Mouse (Mus musculus) heart, postnatal 36 days (tissue): ENCODE measurements around the gene Unc80. TPM values are rescaled to one million over a fixed set of nuclear protein-coding genes. Genes with fewer than 3 reads are reported as not detected.
"Not testable (repeated sequence)": the region's sequence is repeated elsewhere in the genome, so short reads cannot be mapped to it uniquely, and the experiment has no call there.

Experiments
- DNase-seq, 2 experiments: peaks; one replicate each; pipeline ENCODE4 v3.0.0; 2021 to 2022
- intact Hi-C: fragments of 180-260 bp; cut with DNase I; formaldehyde crosslinking; loops from one replicate; pipeline ENCODE4 v1.15.1; 2025
- total RNA-seq, 2 experiments: library from RNA; stranded (reverse); gene quantifications; 2 replicates each; pipeline ENCODE4 v1.2.3; 2021

Unc80 gene
- total RNA-seq, 2 experiments from 2014 or later, result 0.08 to 0.25 TPM

GRCm38 (mm10) chr1:66608304-66608703 lies 140.1 kb downstream of the Unc80 start:
- no peak for DNase-seq
- intact Hi-C loops, result no loop called here

GRCm38 (mm10) chr1:66617188-66617587 lies 149.0 kb downstream of the Unc80 start:
- no peak for DNase-seq
- intact Hi-C loops, result no loop called here

GRCm38 (mm10) chr1:66638177-66638576 lies 170.0 kb downstream of the Unc80 start:
- intact Hi-C loops, result no loop called here
- no peak for DNase-seq

- DNase-seq, result no peak
Observed at GRCm38 (mm10) chr1:66646894-66647293, 178.7 kb downstream of the Unc80 start.

GRCm38 (mm10) chr1:66649568-66649967 lies 181.4 kb downstream of the Unc80 start:
- DNase-seq, result no peak
- intact Hi-C loops, result no loop called here

More at GRCm38 (mm10) chr1:66646894-66647293, 178.7 kb downstream of the Unc80 start:
- intact Hi-C loops, result no loop called here

DNA sequence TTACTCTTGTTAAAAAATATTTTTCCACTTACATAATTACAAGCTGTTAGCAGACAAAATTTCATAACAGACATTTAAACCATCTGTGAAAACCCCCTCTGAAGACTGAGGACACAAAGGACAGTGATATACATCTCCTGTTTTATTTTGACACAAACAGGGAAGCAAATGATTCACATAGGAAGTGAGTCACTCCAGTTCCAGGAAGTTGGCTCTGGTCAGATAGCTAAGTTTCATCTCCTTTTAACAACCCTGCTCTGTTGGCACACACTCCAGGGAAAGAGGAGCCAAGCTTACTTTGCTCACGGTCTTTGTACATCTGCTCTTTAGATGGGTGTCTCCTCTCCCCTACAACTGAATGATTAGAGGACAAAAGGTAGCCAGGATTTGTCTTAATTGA lies 181.8 kb downstream of the Unc80 start:
- intact Hi-C loops, result no loop called here
- no peak for DNase-seq

- DNase-seq, result no peak
- intact Hi-C loops, result loop anchor here (5.0 kb wide), 1 partner anchor 553 kb away; no protein-coding TSS in a partner anchor
Observed at GRCm38 (mm10) chr1:66655119-66655746, 187.1 kb downstream of the Unc80 start.

GRCm38 (mm10) chr1:66655747-66656119 lies 187.6 kb downstream of the Unc80 start:
- intact Hi-C loops, result loop anchor here (5.0 kb wide), 1 partner anchor 553 kb away; no protein-coding TSS in a partner anchor
- no peak for DNase-seq

- intact Hi-C loops, result no loop called here
- DNase-seq, result no peak
Observed at GRCm38 (mm10) chr1:66671475-66671874, 203.3 kb downstream of the Unc80 start.

DNA sequence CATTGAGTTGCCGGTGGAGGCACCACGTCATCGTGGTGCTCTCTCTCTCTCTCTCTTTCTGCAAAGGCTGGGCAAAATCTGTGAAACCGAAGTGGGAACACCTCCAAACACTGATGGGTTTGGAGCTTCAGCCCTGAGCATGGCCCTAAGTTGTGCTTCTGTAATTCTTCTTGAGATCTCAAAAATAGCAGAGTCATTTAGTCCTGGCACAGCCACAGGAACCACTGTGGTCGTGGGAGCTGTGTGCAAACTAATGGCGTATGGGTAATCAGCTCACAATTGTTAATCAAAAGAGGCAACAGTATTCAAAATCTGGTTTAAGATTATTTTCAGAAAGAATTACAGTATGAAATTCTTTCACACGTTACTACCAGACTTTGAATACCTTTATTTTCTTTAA lies 204.6 kb downstream of the Unc80 start:
- DNase-seq, result no peak
- intact Hi-C loops, result no loop called here

DNA sequence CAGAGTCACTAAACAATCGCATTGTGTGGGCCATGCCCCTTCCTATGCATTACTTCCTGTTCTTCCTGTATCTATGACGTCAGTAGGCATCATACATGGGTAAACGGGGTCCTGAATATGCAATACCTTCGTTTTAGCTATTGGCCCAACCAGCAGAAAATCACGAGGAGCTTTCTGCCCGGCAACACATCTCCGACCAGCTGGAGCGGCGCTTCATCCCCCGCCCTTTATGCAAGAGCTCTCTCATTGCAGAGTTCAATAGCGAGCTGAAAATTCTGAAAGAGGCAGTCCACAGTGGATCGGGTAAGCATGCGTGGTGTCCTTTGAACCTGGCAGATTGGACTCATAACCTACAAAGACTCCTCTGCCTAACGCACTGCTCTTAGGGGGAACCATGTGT lies 209.8 kb downstream of the Unc80 start:
- DNase-seq, result no peak
- intact Hi-C loops, result loop anchor here (5.0 kb wide), 1 partner anchor 159 kb away; no protein-coding TSS in a partner anchor

GRCm38 (mm10) chr1:66678662-66679061 lies 210.5 kb downstream of the Unc80 start:
- intact Hi-C loops, result loop anchor here (5.0 kb wide), 1 partner anchor 159 kb away; no protein-coding TSS in a partner anchor

GRCm38 (mm10) chr1:66682974-66683373 lies 214.8 kb downstream of the Unc80 start:
- no peak for DNase-seq
- intact Hi-C loops, result no loop called here

More at GRCm38 (mm10) chr1:66678662-66679061, 210.5 kb downstream of the Unc80 start:
- DNase-seq, result no peak

DNA sequence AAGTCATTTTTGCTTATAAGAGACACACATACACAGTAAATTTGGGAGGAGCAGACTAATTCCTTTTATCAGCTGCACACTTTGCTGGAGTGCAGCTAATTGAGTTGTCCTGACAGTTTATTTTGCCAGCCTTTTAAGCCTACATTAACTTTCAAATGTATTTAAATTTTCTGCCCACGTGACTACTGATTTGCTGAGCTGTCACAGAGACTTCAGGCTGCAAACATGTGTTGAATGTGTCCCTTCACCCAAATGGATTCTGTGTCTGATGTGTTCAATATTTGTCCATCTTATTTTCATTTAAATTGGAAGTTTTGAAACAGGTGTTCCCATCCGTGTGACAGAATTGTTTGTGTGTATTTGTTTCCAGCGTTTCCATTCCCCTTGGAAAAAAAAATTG lies 223.6 kb downstream of the Unc80 start:
- intact Hi-C loops, result loop anchor here (10.0 kb wide), 1 partner anchor 303 kb away; no protein-coding TSS in a partner anchor
- DNase-seq, result no peak

DNA sequence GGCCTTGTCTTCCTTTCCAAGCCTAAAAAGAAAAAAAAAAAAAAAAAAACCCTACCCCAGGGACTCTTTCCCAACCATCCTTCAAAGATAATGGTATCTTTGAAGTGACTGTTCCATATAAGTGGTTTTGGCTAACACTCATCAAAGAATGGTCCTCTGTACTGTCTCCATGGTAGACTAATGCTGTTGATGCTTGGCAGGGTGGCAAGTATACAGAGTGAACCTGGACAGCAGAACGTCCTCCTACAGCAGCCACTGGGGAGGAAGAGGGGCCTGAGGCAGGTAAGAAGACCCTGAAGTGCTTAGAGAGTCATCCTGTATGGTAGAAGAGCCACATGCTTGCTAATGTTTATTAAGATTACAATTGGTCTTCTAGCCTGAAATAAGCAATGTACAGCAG lies 224.1 kb downstream of the Unc80 start:
- intact Hi-C loops, result loop anchor here (10.0 kb wide), 1 partner anchor 302 kb away; no protein-coding TSS in a partner anchor
- no peak for DNase-seq

GRCm38 (mm10) chr1:66692780-66693392 lies 224.7 kb downstream of the Unc80 start:
- no peak for DNase-seq
- intact Hi-C loops, result loop anchor here (10.0 kb wide), 1 partner anchor 302 kb away; no protein-coding TSS in a partner anchor

GRCm38 (mm10) chr1:66694266-66694665 lies 226.1 kb downstream of the Unc80 start:
- intact Hi-C loops, result loop anchor here (10.0 kb wide), 1 partner anchor 301 kb away; no protein-coding TSS in a partner anchor
- no peak for DNase-seq

- intact Hi-C loops, result loop anchor here (10.0 kb wide), 1 partner anchor 300 kb away; no protein-coding TSS in a partner anchor
- no peak for DNase-seq
Observed at GRCm38 (mm10) chr1:66695296-66695695, 227.1 kb downstream of the Unc80 start.

DNA sequence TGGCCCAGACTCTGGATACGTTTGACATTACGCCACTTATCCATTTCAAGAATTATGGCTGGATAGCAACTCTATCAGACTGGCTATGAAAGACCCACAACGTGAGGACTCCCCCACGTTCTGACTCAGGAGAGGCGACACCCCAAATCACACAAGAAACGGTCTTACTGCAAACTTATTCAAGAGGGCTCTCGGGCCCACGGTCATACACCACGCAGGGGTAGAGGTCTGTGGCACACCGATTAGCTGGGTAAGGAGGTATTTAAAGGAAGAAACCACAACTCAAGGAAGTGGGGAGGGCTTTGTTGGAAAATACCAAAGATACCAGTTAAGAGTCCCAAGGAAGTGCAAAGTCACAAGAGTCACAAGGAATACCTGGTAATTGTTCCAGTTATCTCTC lies 231.5 kb downstream of the Unc80 start:
- DNase-seq, result not testable (repeated sequence)
- intact Hi-C loops, result loop anchor here (2.0 to 10.0 kb wide), 2 partner anchors 117 to 295 kb away; partner anchors contain the start of gene Kansl1l

DNA sequence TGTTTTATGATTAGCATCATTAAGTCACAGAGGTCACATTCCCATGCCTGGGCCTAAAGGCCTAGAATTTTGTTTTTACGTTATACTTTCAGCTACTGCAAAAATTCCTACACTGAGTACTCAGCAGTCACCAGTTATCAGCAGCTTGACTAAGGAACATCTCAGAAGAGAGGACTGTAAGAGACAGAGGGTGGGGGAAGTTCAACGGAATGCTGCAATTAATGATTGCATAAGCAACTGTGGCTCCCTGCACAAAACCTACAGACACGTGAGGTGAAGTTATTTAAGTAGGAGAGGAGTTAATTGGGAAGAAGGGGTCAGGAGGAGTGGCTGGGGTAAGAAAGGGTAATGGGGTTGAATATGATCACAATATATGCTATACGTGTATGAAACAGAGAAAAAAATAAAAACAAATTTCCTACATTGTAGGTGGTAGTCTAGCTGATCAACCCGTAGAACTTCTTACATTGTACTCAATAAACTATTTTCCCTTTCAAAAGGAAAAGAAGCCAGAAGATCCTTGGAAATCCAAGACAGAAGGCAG lies 232.1 kb downstream of the Unc80 start:
- intact Hi-C loops, result loop anchor here (2.0 kb wide), 1 partner anchor 117 kb away; the partner anchor contains the start of gene Kansl1l
- no peak for DNase-seq
